Mouse (Mus musculus) liver, adult 2 months (tissue): ENCODE data around the gene Hist1h3g.
"Not testable (repeated sequence)": the region's sequence is repeated elsewhere in the genome, so short reads cannot be mapped to it uniquely, and the experiment has no call there.

Experiments
- CTCF ChIP-seq: fragments of 200-500 bp; IDR thresholded peaks from 2 replicates; pipeline ENCODE4 v1.5.1; 2011; ENCODE audit warnings: low read depth, low read length, control low read depth
- POLR2A ChIP-seq: fragments of 200-500 bp; IDR thresholded peaks from 2 replicates; pipeline ENCODE4 v1.6.1; 2011; ENCODE audit warnings: low read length, control low read depth; ENCODE audit not compliant: insufficient read depth; ENCODE audit errors: extremely low read depth

- not testable (repeated sequence) for TF ChIP-seq CTCF, POLR2A
Observed at GRCm38 (mm10) chr13:23570261-23571021, 35.2 kb downstream of the Hist1h3g start.
